Mouse (Mus musculus) liver, embryonic 14.5 days (tissue): ENCODE data around the gene Dnajc21.

Experiments
- CTCF ChIP-seq: IDR thresholded peaks from 2 replicates; pipeline ENCODE4 v1.5.1; 2016; ENCODE audit warnings: antibody characterized with exemption, low read depth, control low read depth
- EP300 ChIP-seq: IDR thresholded peaks from 2 replicates; pipeline ENCODE4 v1.6.1; 2016; ENCODE audit warnings: antibody characterized with exemption, low read depth

DNA sequence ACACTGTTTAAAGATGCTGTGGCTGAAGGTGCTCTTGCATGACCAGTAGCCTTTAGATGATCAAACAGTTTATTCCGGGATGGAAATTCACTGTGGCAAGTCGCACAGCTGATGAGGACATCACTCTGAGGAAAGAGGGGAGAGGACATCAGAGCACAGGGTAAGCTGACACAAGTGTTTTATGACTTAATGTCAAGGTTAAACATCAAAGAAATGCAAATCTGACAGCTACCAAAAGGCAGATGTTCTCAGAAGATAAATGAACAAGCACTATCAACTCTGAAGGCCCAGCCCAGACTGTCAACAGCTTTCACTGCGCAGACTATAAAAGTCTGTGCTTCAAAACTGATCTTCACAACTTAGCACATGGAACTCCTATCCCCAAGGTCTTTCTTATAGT lies 23.2 kb downstream of the Dnajc21 start:
- TF ChIP-seq CTCF: no peak
- no peak for TF ChIP-seq EP300
